Mouse (Mus musculus) CH12.LX (cell line): Measurements from ENCODE around the gene Dnajc1. TPM values are rescaled to one million over a fixed set of nuclear protein-coding genes. Genes with fewer than 3 reads are reported as not detected.

Experiments used
- DNase-seq: peaks from one replicate; pipeline ENCODE4 v3.0.0-alpha.2; 2013; ENCODE audit errors: extremely low read depth
- H3K27ac ChIP-seq: 2 replicates; pipeline ENCODE4 v1.5.1; 2012; ENCODE audit warnings: low read depth, mild to moderate bottlenecking, control low read depth, moderate library complexity; ENCODE audit not compliant: insufficient read depth
- H3K27me3 ChIP-seq: replicated peaks from 2 replicates; pipeline ENCODE3; 2012; ENCODE audit warnings: inconsistent platforms
- H3K36me3 ChIP-seq, 2 experiments: replicated peaks in 1 of 2; 2 replicates each; pipeline versions ENCODE3 to v1.6.1; 2012; ENCODE audit warnings: inconsistent platforms in 1 of 2, low read length in 1 of 2, mild to moderate bottlenecking in 1 of 2, mixed read lengths in 1 of 2, moderate library complexity in 1 of 2; ENCODE audit not compliant: control insufficient read depth in 1 of 2, insufficient read depth in 1 of 2
- H3K4me1 ChIP-seq, 2 experiments: 2 replicates each; pipeline ENCODE4 v1.6.1; 2012; ENCODE audit warnings: inconsistent platforms in 1 of 2, moderate library complexity in 1 of 2; ENCODE audit not compliant: insufficient read depth in 2 of 2, control insufficient read depth in 1 of 2
- H3K4me2 ChIP-seq: 2 replicates; pipeline ENCODE4 v1.6.1; 2012; ENCODE audit warnings: low read depth, mild to moderate bottlenecking, control low read depth; ENCODE audit not compliant: poor library complexity, insufficient read depth, severe bottlenecking
- H3K4me3 ChIP-seq, 3 experiments: fragments of 150-350 bp in 1 of 3; sonication (generic) in 1 of 3; replicated peaks in 1 of 3; 2 replicates each; pipeline versions ENCODE3 to v1.5.1; 2011 to 2012; ENCODE audit warnings: low read depth in 2 of 3, low read length in 2 of 3, mild to moderate bottlenecking in 2 of 3, moderate library complexity in 2 of 3, control low read depth in 1 of 3, improper control_type of control experiment in 1 of 3, inconsistent platforms in 1 of 3, mixed read lengths in 1 of 3; ENCODE audit not compliant: poor library complexity in 1 of 3
- H3K79me2 ChIP-seq: replicated peaks from 2 replicates; pipeline ENCODE4 v1.6.1; 2012; ENCODE audit warnings: mild to moderate bottlenecking, moderate library complexity; ENCODE audit not compliant: control insufficient read depth, poor library complexity, insufficient read depth, severe bottlenecking; ENCODE audit errors: extremely low read depth
- H3K9ac ChIP-seq: 2 replicates; pipeline ENCODE4 v1.6.1; 2012; ENCODE audit warnings: low read depth, mild to moderate bottlenecking, control low read depth, moderate library complexity; ENCODE audit not compliant: insufficient read depth
- H3K9me3 ChIP-seq: replicated peaks from 2 replicates; pipeline ENCODE3; 2012; ENCODE audit warnings: low read length, inconsistent platforms, mixed read lengths
- BHLHE40 ChIP-seq: IDR thresholded peaks from 2 replicates; pipeline ENCODE4 v1.6.1; 2011; ENCODE audit warnings: mild to moderate bottlenecking, low read depth, low read length, improper control_type of control experiment
- CHD1 ChIP-seq: IDR thresholded peaks from 2 replicates; pipeline ENCODE4 v1.6.1; 2012; ENCODE audit warnings: low read depth, low read length, improper control_type of control experiment, inconsistent platforms
- CHD2 ChIP-seq: IDR thresholded peaks from 2 replicates; pipeline ENCODE4 v1.6.1; 2011; ENCODE audit warnings: low read length, improper control_type of control experiment
- CTCF ChIP-seq, 2 experiments: IDR thresholded peaks in 1 of 2; conservative IDR thresholded peaks in 1 of 2; 2 replicates each; pipeline ENCODE4 v1.5.1; 2011 to 2012; ENCODE audit warnings: low read depth in 2 of 2, low read length in 2 of 2, improper control_type of control experiment in 1 of 2, inconsistent platforms in 1 of 2, mild to moderate bottlenecking in 1 of 2, moderate library complexity in 1 of 2
- E2F4 ChIP-seq: IDR thresholded peaks from 2 replicates; pipeline ENCODE4 v1.6.1; 2011; ENCODE audit warnings: low read depth, low read length, improper control_type of control experiment; ENCODE audit not compliant: insufficient replicate concordance
- ELF1 ChIP-seq: IDR thresholded peaks from 2 replicates; pipeline ENCODE4 v1.6.1; 2014; ENCODE audit warnings: low read depth, mild to moderate bottlenecking, inconsistent platforms, low read length, improper control_type of control experiment
- EP300 ChIP-seq: IDR thresholded peaks from 2 replicates; pipeline ENCODE4 v1.6.1; 2011; ENCODE audit warnings: low read length, improper control_type of control experiment
- ETS1 ChIP-seq: conservative IDR thresholded peaks from 2 replicates; pipeline ENCODE4 v1.6.1; 2012; ENCODE audit warnings: low read depth, mild to moderate bottlenecking, inconsistent platforms, low read length, improper control_type of control experiment, moderate library complexity
- GABPA ChIP-seq: IDR thresholded peaks from 2 replicates; pipeline ENCODE4 v1.6.1; 2012; ENCODE audit warnings: low read depth, low read length, improper control_type of control experiment, inconsistent platforms; ENCODE audit not compliant: insufficient replicate concordance
- HCFC1 ChIP-seq: IDR thresholded peaks from 2 replicates; pipeline ENCODE4 v1.6.1; 2012; ENCODE audit warnings: low read depth, mild to moderate bottlenecking, inconsistent platforms, low read length, improper control_type of control experiment
- IRF4 ChIP-seq: IDR thresholded peaks from 2 replicates; pipeline ENCODE4 v1.6.1; 2014; ENCODE audit warnings: low read depth, mild to moderate bottlenecking, inconsistent platforms, low read length, improper control_type of control experiment
- JUN ChIP-seq: IDR thresholded peaks from 2 replicates; pipeline ENCODE4 v1.6.1; 2011; ENCODE audit warnings: low read depth, mild to moderate bottlenecking, low read length, improper control_type of control experiment, moderate library complexity; ENCODE audit not compliant: insufficient read depth
- JUND ChIP-seq: conservative IDR thresholded peaks from 2 replicates; pipeline ENCODE4 v1.6.1; 2011; ENCODE audit warnings: low read depth, low read length, improper control_type of control experiment
- KAT2A ChIP-seq: IDR thresholded peaks from 2 replicates; pipeline ENCODE4 v1.6.1; 2012; ENCODE audit warnings: low read length, improper control_type of control experiment, inconsistent platforms; ENCODE audit not compliant: insufficient replicate concordance
- MAFK ChIP-seq: IDR thresholded peaks from 2 replicates; pipeline ENCODE4 v1.6.1; 2011; ENCODE audit warnings: low read length, improper control_type of control experiment; ENCODE audit not compliant: insufficient replicate concordance
- MAX ChIP-seq: IDR thresholded peaks from 2 replicates; pipeline ENCODE4 v1.6.1; 2011; ENCODE audit warnings: low read length, improper control_type of control experiment
- MAZ ChIP-seq: IDR thresholded peaks from 2 replicates; pipeline ENCODE4 v1.6.1; 2012; ENCODE audit warnings: low read depth, mild to moderate bottlenecking, inconsistent platforms, low read length, improper control_type of control experiment, moderate library complexity
- MEF2A ChIP-seq: IDR thresholded peaks from 2 replicates; pipeline ENCODE4 v1.6.1; 2014; ENCODE audit warnings: low read depth, mild to moderate bottlenecking, inconsistent platforms, low read length, improper control_type of control experiment, borderline replicate concordance
- MXI1 ChIP-seq: IDR thresholded peaks from 2 replicates; pipeline ENCODE4 v1.6.1; 2011; ENCODE audit warnings: mild to moderate bottlenecking, low read depth, low read length, improper control_type of control experiment
- MYC ChIP-seq: IDR thresholded peaks from 2 replicates; pipeline ENCODE4 v1.6.1; 2011; ENCODE audit warnings: low read depth, mild to moderate bottlenecking, improper control_type of control experiment, low read length
- NELFE ChIP-seq: IDR thresholded peaks from 2 replicates; pipeline ENCODE4 v1.6.1; 2011; ENCODE audit warnings: low read depth, low read length, improper control_type of control experiment
- NRF1 ChIP-seq: IDR thresholded peaks from 2 replicates; pipeline ENCODE4 v1.6.1; 2014; ENCODE audit warnings: low read depth, mild to moderate bottlenecking, inconsistent platforms, low read length, improper control_type of control experiment, moderate library complexity
- PAX5 ChIP-seq: IDR thresholded peaks from 2 replicates; pipeline ENCODE4 v1.6.1; 2012; ENCODE audit warnings: low read length, inconsistent platforms, mixed read lengths
- POLR2A ChIP-seq: IDR thresholded peaks from 2 replicates; pipeline ENCODE4 v1.6.1; 2011; ENCODE audit warnings: low read depth, mild to moderate bottlenecking, improper control_type of control experiment, low read length
- POLR2AphosphoS2 ChIP-seq: IDR thresholded peaks from 2 replicates; pipeline ENCODE4 v1.6.1; 2011; ENCODE audit warnings: low read depth, low read length, improper control_type of control experiment
- RAD21 ChIP-seq: IDR thresholded peaks from 2 replicates; pipeline ENCODE4 v1.6.1; 2011; ENCODE audit warnings: low read depth, mild to moderate bottlenecking, low read length, improper control_type of control experiment, moderate library complexity
- RCOR1 ChIP-seq: conservative IDR thresholded peaks from 2 replicates; pipeline ENCODE4 v1.6.1; 2012; ENCODE audit warnings: low read depth, mild to moderate bottlenecking, inconsistent platforms, low read length, improper control_type of control experiment
- SIN3A ChIP-seq: IDR thresholded peaks from 2 replicates; pipeline ENCODE4 v1.6.1; 2012; ENCODE audit warnings: low read length, improper control_type of control experiment, inconsistent platforms
- SMC3 ChIP-seq: IDR thresholded peaks from 2 replicates; pipeline ENCODE4 v1.6.1; 2011; ENCODE audit warnings: low read depth, low read length, improper control_type of control experiment
- TBP ChIP-seq: conservative IDR thresholded peaks from 2 replicates; pipeline ENCODE4 v1.6.1; 2011; ENCODE audit warnings: low read depth, low read length, improper control_type of control experiment
- TCF12 ChIP-seq: IDR thresholded peaks from 2 replicates; pipeline ENCODE4 v1.6.1; 2014; ENCODE audit warnings: low read depth, mild to moderate bottlenecking, inconsistent platforms, low read length, improper control_type of control experiment
- UBTF ChIP-seq: IDR thresholded peaks from 2 replicates; pipeline ENCODE4 v1.6.1; 2012; ENCODE audit warnings: low read depth, mild to moderate bottlenecking, inconsistent platforms, low read length, improper control_type of control experiment, moderate library complexity
- USF1 ChIP-seq: IDR thresholded peaks from 2 replicates; pipeline ENCODE4 v1.6.1; 2014; ENCODE audit warnings: low read depth, mild to moderate bottlenecking, inconsistent platforms, low read length, improper control_type of control experiment
- USF2 ChIP-seq: conservative IDR thresholded peaks from 2 replicates; pipeline ENCODE4 v1.6.1; 2011; ENCODE audit warnings: low read depth, low read length, improper control_type of control experiment
- ZC3H11A ChIP-seq: IDR thresholded peaks from 2 replicates; pipeline ENCODE4 v1.6.1; 2012; ENCODE audit warnings: low read depth, mild to moderate bottlenecking, inconsistent platforms, low read length, improper control_type of control experiment
- ZKSCAN1 ChIP-seq: IDR thresholded peaks from 2 replicates; pipeline ENCODE4 v1.6.1; 2012; ENCODE audit warnings: low read depth, inconsistent platforms, low read length, improper control_type of control experiment, borderline replicate concordance
- ZMIZ1 ChIP-seq: IDR thresholded peaks from 2 replicates; pipeline ENCODE4 v1.6.1; 2012; ENCODE audit warnings: low read depth, mild to moderate bottlenecking, inconsistent platforms, low read length, improper control_type of control experiment
- ZNF384 ChIP-seq: IDR thresholded peaks from 2 replicates; pipeline ENCODE4 v1.6.1; 2012; ENCODE audit warnings: low read depth, low read length, improper control_type of control experiment, inconsistent platforms
- dilution Hi-C: fragments of 300-500 bp; cut with MboI; formaldehyde crosslinking; loops from 2 replicates; pipeline ENCODE4 v1.14.3; 2020; ENCODE audit warnings: low sequenced_read_pairs; ENCODE audit not compliant: extremely low pct_unique_long_range_greater_than_20kb, extremely low pct_ligation_motif_present
- in situ Hi-C: fragments of 300-500 bp; cut with MboI; formaldehyde crosslinking; loops from 3 replicates; pipeline ENCODE4 v1.14.3; 2019; ENCODE audit warnings: low sequenced_read_pairs, low pct_ligation_motif_present, low pct_unique_long_range_greater_than_20kb, mixed read lengths
- polyA plus RNA-seq: library from polyadenylated mRNA; unstranded; fragments of >175 nt; gene quantifications from 2 replicates; pipeline ENCODE4 v1.2.1, GENCODE M21; 2012; ENCODE audit warnings: low read depth; ENCODE audit not compliant: insufficient read length
- total RNA-seq, 2 experiments: library from RNA; depleted of rRNA; stranded (reverse); fragments of 300-350 nt in 1 of 2; fragments of >200 nt in 1 of 2; gene quantifications; 2 replicates each; pipeline ENCODE4 v1.2.3; 2012 to 2014

The Dnajc1 gene
- total RNA-seq (2012; rRNA removed) (16.4 and 17.1 TPM in 2 replicates), total RNA-seq (2014; rRNA removed) (13.5 and 14.3 TPM in 2 replicates), polyA plus RNA-seq (32.8 and 32.9 TPM in 2 replicates)

DNA sequence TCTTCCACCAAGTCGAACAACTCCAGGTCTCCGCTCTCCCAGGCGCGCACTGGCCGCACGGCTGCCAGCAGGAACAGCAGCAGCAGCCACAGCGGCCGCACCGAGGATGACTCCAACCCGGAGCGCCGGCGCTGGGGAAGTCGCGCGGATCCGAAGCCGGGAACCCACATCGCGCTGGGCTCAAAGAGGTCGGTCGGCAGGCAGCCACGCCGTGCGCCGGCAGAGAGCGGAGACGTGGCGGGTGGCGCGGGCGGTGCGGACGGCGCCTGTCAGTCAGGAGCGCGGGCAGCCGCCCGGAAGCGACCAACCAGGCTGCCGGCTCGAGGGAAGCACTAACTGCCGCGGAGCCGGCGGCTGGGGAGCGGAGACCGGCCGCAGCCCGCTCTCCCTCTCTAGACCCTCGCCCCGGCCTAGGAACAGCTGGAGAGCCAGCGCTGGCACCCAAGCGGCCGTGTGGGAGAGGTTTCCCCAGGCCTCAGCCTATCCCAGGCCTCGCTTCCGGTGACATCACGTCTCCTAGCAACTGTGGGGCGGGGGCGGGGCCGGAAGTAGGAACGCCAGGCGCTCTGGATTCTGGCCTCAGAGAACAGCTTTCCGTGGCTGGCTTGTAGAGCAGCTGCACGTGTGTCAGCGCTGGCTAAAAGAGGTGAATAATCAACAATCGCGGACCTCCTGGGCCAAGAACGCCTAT is at the start of gene Dnajc1:
Gene Dnajc1 (minus strand): TSS at position 500 of the 691 bp plus-strand sequence.
- peak; percentile 94 for DNase-seq
- Histone ChIP-seq H3K27me3 (no peaks in the 10 kb centered on the region), H3K9me3 (peaks cover 2% of the 10 kb centered on the region), H3K9ac (peak within 1 kb of the TSS; percentile 77), H3K4me2 (peak within 1 kb of the TSS; percentile 89), H3K27ac (peak within 1 kb of the TSS; percentile 70), H3K4me3 (peak within 1 kb of the TSS; percentile 82 to 94 (median 85)), H3K4me1 (peaks cover 4 to 12% of the 10 kb centered on the region in 2 experiments; a peak in 3 of 4 replicates), H3K79me2 (peaks cover 18% of the 10 kb centered on the region), H3K36me3 (peaks cover 0 to 3% of the 10 kb centered on the region in 2 experiments)
- dilution Hi-C loops, result no loop called here
- TF ChIP-seq RAD21 (no peak), CHD1 (no peak), MXI1 (peak; percentile 95), EP300 (no peak), CTCF (conservative IDR thresholded peaks at IDR 0.05 in 1 of 2, IDR thresholded peaks at IDR 0.05 in 1 of 2; ENCODE audit: low read depth in 2 of 2, low read length in 2 of 2) (no peak), ELF1 (peak; percentile 94), ZNF384 (no peak), MAFK (no peak; the same call in 1 of the 2 replicates), HCFC1 (peak; percentile 72), USF2 (no peak), CHD2 (peak; percentile 63; the same call in 1 of the 2 replicates), NELFE (peak; percentile 81), SIN3A (peak; percentile 88; the same call in 1 of the 2 replicates), JUN (no peak), ZKSCAN1 (no peak), MAX (peak; percentile 92), SMC3 (no peak), TBP (0 out of 2 replicates have a peak, but pooled peaks have one; percentile 56), ETS1 (peak; percentile 51), MYC (peak; percentile 78; the same call in 1 of the 2 replicates), POLR2A (peak; percentile 88), E2F4 (no peak), KAT2A (peak; percentile 74; the same call in 1 of the 2 replicates), POLR2AphosphoS2 (0 out of 2 replicates have a peak, but pooled peaks have one; percentile 66), GABPA (no peak), ZC3H11A (no peak), MAZ (peak; percentile 87), RCOR1 (no peak), ZMIZ1 (peak; percentile 90), PAX5 (no peak), UBTF (peak; percentile 80), BHLHE40 (peak; percentile 94), TCF12 (peak; percentile 85; the same call in 1 of the 2 replicates), JUND (no peak), USF1 (no peak), NRF1 (peak; percentile 23; the same call in 1 of the 2 replicates), MEF2A (peak; percentile 72), IRF4 (peak; percentile 69)
- in situ Hi-C loops, result loop anchor here (25.0 kb wide), 1 partner anchor 295 kb away; the partner anchor contains the start of genes Bmi1 and Spag6
